Mouse (Mus musculus) forebrain, postnatal 0 days (tissue): ENCODE data around the gene Gm7544. TPM values are rescaled to one million over a fixed set of nuclear protein-coding genes. Genes with fewer than 3 reads are reported as not detected.
A peak's percentile ranks its signal among the peaks of the same experiment; 100 is the strongest.

ENCODE experiments used
- ATAC-seq: fragments of 200-750 bp; cut with Nextera tagmentation; 2 replicates; pipeline ENCODE4 v1.8.0; 2017; ENCODE audit warnings: mild to moderate bottlenecking, moderate library complexity
- DNase-seq: peaks from one replicate; pipeline ENCODE4 v3.0.0-alpha.2; 2015
- H3K27ac ChIP-seq: fragments of 300-500 bp; sonication (generic); 2 replicates; pipeline ENCODE4 v1.5.1; 2014; ENCODE audit warnings: low read depth, mild to moderate bottlenecking, antibody characterized with exemption, low read length, moderate library complexity, mixed read lengths
- H3K27me3 ChIP-seq: fragments of 300-500 bp; sonication (generic); 2 replicates; pipeline ENCODE4 v1.6.1; 2014; ENCODE audit warnings: mild to moderate bottlenecking, low read length, mixed read lengths; ENCODE audit not compliant: insufficient read depth
- H3K36me3 ChIP-seq: fragments of 300-500 bp; sonication (generic); 2 replicates; pipeline ENCODE4 v1.6.1; 2014; ENCODE audit warnings: mild to moderate bottlenecking, moderate library complexity; ENCODE audit not compliant: insufficient read depth
- H3K4me1 ChIP-seq: fragments of 300-500 bp; sonication (generic); 2 replicates; pipeline ENCODE4 v1.6.1; 2014; ENCODE audit warnings: antibody characterized with exemption; ENCODE audit not compliant: insufficient read depth
- H3K4me2 ChIP-seq: fragments of 300-500 bp; sonication (generic); 2 replicates; pipeline ENCODE4 v1.6.1; 2014; ENCODE audit warnings: low read depth, mild to moderate bottlenecking, moderate library complexity
- H3K4me3 ChIP-seq: fragments of 300-500 bp; sonication (generic); 2 replicates; pipeline ENCODE4 v1.5.1; 2014; ENCODE audit warnings: low read depth, low read length, mixed read lengths
- H3K9ac ChIP-seq: fragments of 300-500 bp; sonication (generic); 2 replicates; pipeline ENCODE4 v1.6.1; 2014; ENCODE audit warnings: mild to moderate bottlenecking
- H3K9me3 ChIP-seq: fragments of 300-500 bp; sonication (generic); 2 replicates; pipeline ENCODE4 v1.6.1; 2016; ENCODE audit warnings: low read length
- CTCF ChIP-seq: sonication (generic); IDR thresholded peaks from 2 replicates; pipeline ENCODE4 v1.5.1; 2016; ENCODE audit warnings: antibody characterized with exemption, control low read depth, low read depth
- WGBS: fragments of 180-500 bp; shearing (Covaris S2); extraction: QIAGEN DNeasy Blood & Tissue Kit; methylation state at CpG from one replicate; pipeline ENCODE4 v1.1.7; 2014; 5-methylcytosine and 5-hydroxymethylcytosine counted together
- polyA plus RNA-seq: library from polyadenylated mRNA; unstranded; fragments of >200 nt; fragmentation: Nextera tagmentation; extraction: Ambion mirVana; gene quantifications from 2 replicates; pipeline ENCODE4 v1.2.1, GENCODE M21; 2015
- total RNA-seq: library from RNA; depleted of rRNA; stranded (reverse); fragments of >200 nt; gene quantifications from 2 replicates; pipeline ENCODE4 v1.2.3, GENCODE M21; 2014

Gm7544 gene
- total and polyA plus RNA-seq, 2 experiments from 2014 or later = not detected

DNA sequence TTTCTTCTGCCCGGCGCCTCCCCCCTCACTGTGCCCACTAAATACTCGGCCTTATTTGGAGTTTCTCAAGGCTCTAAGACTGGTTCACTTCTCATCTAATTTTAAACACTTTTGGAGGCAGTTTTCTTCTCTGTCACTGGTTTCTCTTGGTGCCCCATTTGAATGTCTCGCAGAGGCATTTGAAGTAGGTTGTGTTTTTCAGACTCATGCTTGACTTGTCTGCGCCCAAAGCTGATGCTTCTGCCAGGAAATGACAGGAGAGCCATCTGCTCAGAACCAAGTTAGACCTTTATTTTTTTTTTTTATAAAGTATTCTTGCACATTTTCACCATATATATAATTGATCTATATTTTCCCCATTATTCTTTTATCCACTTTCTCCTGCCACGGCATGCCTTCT, 30.9 kb upstream of the Gm7544 start:
- Histone ChIP-seq H3K27ac (no peak overlapping the region), H3K9me3 (peaks cover 5% of the 10 kb centered on the region; the same call in 1 of the 2 replicates), H3K4me2 (no peak overlapping the region), H3K4me3 (no peak overlapping the region), H3K36me3 (no peaks in the 10 kb centered on the region), H3K27me3 (no peaks in the 10 kb centered on the region), H3K4me1 (no peaks in the 10 kb centered on the region), H3K9ac (no peak overlapping the region)
- 85% methylated on average over 6 of the region's 6 CpGs for WGBS
- TF ChIP-seq CTCF = no peak
- DNase-seq (no peak), ATAC-seq (no peak)

DNA sequence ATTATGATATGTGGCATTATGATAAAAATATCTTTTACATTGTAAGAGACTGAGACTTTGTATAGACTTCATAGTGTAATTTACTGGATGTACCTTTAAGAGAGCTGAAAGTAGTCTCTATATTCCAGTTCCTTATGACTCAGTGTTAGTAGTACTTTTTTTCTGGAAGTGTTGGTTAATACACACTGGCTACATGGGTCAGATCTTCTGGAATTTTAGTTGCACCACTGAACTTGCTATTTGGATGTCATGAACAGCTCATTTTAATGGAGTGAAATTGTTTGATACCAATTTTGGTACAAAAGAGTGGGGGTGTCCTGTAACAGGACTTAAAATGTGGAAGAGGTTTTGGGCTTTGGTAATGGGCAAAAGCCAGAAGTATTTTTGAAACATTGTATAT, 22.0 kb upstream of the Gm7544 start:
- ATAC-seq = no peak
- no peak for TF ChIP-seq CTCF

DNA sequence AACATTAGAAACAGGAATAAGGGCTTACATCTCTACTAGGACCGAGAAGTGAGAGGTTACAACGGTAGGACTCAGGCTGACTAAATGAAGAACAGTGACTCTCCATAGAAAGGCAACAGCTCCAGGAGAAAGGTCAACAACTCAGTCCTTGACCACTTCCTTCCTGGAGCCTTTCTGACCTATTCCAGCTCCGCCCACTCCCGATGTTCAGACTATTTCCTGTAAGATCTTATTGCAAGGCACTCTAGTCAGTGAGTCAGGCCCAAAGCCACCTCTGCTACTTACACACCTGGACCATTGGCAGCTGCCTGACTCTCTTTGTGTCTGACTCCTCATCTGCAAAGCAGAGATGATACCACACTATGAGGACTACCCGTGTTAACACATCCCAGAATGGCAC, 19.9 kb upstream of the Gm7544 start:
- 89% methylated on average over 5 of the region's 5 CpGs for WGBS
- Histone ChIP-seq H3K4me1 (no peaks in the 10 kb centered on the region), H3K4me2 (no peak overlapping the region), H3K9me3 (no peaks in the 10 kb centered on the region), H3K36me3 (no peaks in the 10 kb centered on the region), H3K27ac (no peak overlapping the region), H3K9ac (no peak overlapping the region), H3K4me3 (no peak overlapping the region), H3K27me3 (no peaks in the 10 kb centered on the region)
- DNase-seq (no peak), ATAC-seq (no peak)
- no peak for TF ChIP-seq CTCF

More for the DNA sequence above, 22.0 kb upstream of the Gm7544 start:
- Histone ChIP-seq H3K9ac (no peak overlapping the region), H3K27me3 (no peaks in the 10 kb centered on the region), H3K9me3 (no peaks in the 10 kb centered on the region), H3K4me1 (no peaks in the 10 kb centered on the region), H3K4me2 (no peak overlapping the region), H3K27ac (no peak overlapping the region), H3K36me3 (no peaks in the 10 kb centered on the region), H3K4me3 (no peak overlapping the region)
- DNase-seq = no peak

DNA sequence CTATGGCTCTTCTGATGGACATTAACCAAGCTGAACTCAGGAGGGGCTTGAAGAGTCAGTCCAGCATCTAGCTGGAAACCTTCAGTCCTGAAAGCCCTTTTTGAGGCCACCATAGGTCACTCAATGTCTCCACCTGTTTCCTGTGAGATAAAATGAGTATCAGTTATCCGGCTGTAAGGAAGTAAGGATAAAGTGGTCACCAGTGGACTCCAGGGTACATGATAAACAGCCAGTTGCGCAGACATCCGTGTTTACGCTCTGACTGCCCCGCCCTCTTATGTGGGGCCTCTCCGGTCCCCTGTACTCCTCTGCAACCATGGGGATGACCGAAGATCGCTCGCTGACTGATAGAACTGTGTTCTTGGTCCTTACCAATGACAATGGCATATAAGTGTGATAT, 18.5 kb upstream of the Gm7544 start:
- H3K4me3 ChIP-seq = no peak overlapping the region
- DNase-seq = no peak
- 91% methylated on average over 9 of the region's 9 CpGs for WGBS
- no peak for TF ChIP-seq CTCF
- no peak overlapping the region for H3K4me2 ChIP-seq
- no peaks in the 10 kb centered on the region for H3K36me3 ChIP-seq
- H3K27ac ChIP-seq = no peak overlapping the region
- ATAC-seq = no peak
- H3K9ac ChIP-seq = no peak overlapping the region
- H3K4me1 ChIP-seq = no peaks in the 10 kb centered on the region
- H3K27me3 ChIP-seq = no peaks in the 10 kb centered on the region
- H3K9me3 ChIP-seq = no peaks in the 10 kb centered on the region

DNA sequence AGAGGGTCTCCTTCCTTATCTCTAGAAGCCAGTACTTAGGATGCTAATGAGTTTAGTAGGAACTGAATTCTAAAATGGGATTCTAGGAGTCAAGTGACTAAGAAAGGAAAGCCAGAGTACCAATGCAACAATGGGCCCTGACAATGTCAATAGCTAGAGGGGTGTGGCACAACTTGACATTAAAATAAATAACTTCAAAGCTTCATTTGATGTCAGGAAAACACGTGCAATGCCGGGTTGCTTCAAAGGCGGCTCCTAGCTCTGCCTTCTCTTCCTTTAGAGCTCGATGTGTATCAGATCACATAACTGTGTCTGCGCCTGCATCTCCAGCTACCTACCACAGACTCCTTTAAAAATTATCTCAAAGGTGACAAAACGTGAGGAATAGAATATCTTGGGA, 18.1 kb upstream of the Gm7544 start:
- H3K9ac ChIP-seq = no peak overlapping the region
- no peaks in the 10 kb centered on the region for H3K9me3 ChIP-seq
- no peaks in the 10 kb centered on the region for H3K36me3 ChIP-seq
- no peak for DNase-seq
- H3K4me3 ChIP-seq = no peak overlapping the region
- no peak overlapping the region for H3K4me2 ChIP-seq
- no peak overlapping the region for H3K27ac ChIP-seq
- TF ChIP-seq CTCF = no peak
- no peaks in the 10 kb centered on the region for H3K27me3 ChIP-seq
- no peaks in the 10 kb centered on the region for H3K4me1 ChIP-seq
- ATAC-seq = no peak
- 75% methylated on average over 6 of the region's 6 CpGs for WGBS

DNA sequence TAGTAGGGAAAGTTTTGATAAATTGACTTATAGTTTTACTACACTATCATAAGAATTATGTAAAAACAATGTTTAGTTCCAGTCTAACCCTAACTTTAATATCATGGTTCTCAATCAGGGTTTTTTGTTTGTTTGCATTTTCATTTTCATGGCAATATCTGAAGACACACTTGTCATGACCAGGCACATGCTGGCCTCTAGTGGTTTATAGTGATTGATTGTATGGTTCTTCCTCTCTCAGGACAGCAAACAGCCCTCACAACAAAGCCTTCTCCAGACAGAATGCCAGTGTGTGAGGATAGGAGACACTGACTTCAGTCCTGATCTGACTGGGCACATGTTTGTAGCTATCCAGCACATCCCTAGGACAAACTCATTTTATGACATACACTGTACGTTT, 17.4 kb upstream of the Gm7544 start:
- no peaks in the 10 kb centered on the region for H3K9me3 ChIP-seq
- no peak overlapping the region for H3K4me3 ChIP-seq
- no peaks in the 10 kb centered on the region for H3K4me1 ChIP-seq
- peak; percentile 33 for TF ChIP-seq CTCF
- H3K9ac ChIP-seq = no peak overlapping the region
- DNase-seq (no peak), ATAC-seq (no peak)
- no peak overlapping the region for H3K4me2 ChIP-seq
- 92% methylated on average over 1 of the region's 1 CpGs for WGBS
- H3K27ac ChIP-seq = no peak overlapping the region
- no peaks in the 10 kb centered on the region for H3K27me3 ChIP-seq
- no peaks in the 10 kb centered on the region for H3K36me3 ChIP-seq

DNA sequence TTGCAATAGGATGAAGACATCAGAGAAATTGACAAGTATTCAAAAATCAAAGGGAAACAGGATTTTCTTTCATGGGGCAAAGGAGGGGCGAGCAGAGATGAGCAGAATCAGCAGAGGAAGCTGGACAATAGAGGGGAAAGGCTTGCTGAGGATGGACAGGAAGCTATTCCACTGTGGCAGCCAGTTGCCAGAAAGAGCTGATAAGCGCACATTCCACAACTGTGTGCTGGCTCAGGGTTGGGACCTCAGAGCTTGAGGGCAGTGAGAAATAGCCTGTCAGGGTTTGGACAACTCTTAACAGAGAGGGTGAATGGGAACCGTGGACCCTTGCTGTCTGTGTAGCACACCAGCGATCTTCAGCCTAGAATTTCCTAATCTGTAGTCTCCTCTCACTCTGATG, 16.2 kb upstream of the Gm7544 start:
- no peak for ATAC-seq

DNA sequence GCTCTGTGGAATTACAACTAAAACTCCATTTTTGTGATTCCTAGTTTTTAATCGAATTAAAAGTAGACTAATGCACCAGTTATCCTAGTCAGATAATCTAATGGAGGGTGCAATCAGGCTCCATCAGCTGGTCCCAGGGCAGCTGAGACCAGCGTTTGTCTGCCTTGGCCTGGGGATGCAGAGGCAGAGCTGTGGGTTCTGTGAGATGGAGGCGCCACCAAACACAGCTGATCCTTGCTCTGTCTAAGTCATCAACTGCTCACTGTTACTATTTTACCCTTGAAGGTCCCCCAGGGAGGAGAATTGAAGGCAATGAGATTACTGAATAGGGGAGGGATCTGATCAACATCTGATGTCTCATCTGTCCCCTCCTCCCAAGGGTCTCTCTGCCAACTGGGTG, 10.6 kb upstream of the Gm7544 start:
- Histone ChIP-seq H3K4me3 (no peak overlapping the region), H3K9ac (no peak overlapping the region), H3K27ac (no peak overlapping the region), H3K4me1 (no peaks in the 10 kb centered on the region), H3K36me3 (no peaks in the 10 kb centered on the region), H3K27me3 (no peaks in the 10 kb centered on the region), H3K4me2 (no peak overlapping the region), H3K9me3 (no peaks in the 10 kb centered on the region)
- TF ChIP-seq CTCF = no peak
- no peak for ATAC-seq
- 71% methylated on average over 3 of the region's 3 CpGs for WGBS
- DNase-seq = no peak

More for the DNA sequence above, 16.2 kb upstream of the Gm7544 start:
- Histone ChIP-seq H3K4me3 (no peak overlapping the region), H3K4me1 (no peaks in the 10 kb centered on the region), H3K9ac (no peak overlapping the region), H3K9me3 (no peaks in the 10 kb centered on the region), H3K27me3 (no peaks in the 10 kb centered on the region), H3K4me2 (no peak overlapping the region), H3K27ac (no peak overlapping the region), H3K36me3 (no peaks in the 10 kb centered on the region)
- 74% methylated on average over 4 of the region's 4 CpGs for WGBS
- no peak for DNase-seq
- TF ChIP-seq CTCF = no peak
